Mouse (Mus musculus) kidney, embryonic 16.5 days (tissue): ENCODE measurements around the gene Ugt2a2. TPM values are rescaled to one million over a fixed set of nuclear protein-coding genes. Genes with fewer than 3 reads are reported as not detected.
"Not testable (repeated sequence)": the region's sequence is repeated elsewhere in the genome, so short reads cannot be mapped to it uniquely, and the experiment has no call there.

Experiments
- ATAC-seq: fragments of 200-750 bp; cut with Nextera tagmentation; 2 replicates; pipeline ENCODE4 v1.8.0; 2017; ENCODE audit warnings: moderate TSS enrichment; ENCODE audit not compliant: low FRiP score, low TSS enrichment
- H3K27ac ChIP-seq: fragments of 300-500 bp; sonication (generic); 2 replicates; pipeline ENCODE4 v1.5.1; 2014; ENCODE audit warnings: low read length
- H3K27me3 ChIP-seq: fragments of 300-500 bp; sonication (generic); 2 replicates; pipeline ENCODE4 v1.6.1; 2014; ENCODE audit warnings: low read length, control low read depth, mixed read lengths; ENCODE audit not compliant: insufficient read depth
- H3K36me3 ChIP-seq: fragments of 300-500 bp; sonication (generic); 2 replicates; pipeline ENCODE4 v1.6.1; 2014; ENCODE audit warnings: low read length, control low read depth, mixed read lengths; ENCODE audit not compliant: insufficient read depth
- H3K4me1 ChIP-seq: fragments of 300-500 bp; sonication (generic); 2 replicates; pipeline ENCODE4 v1.6.1; 2014; ENCODE audit warnings: low read length, control low read depth, mixed read lengths; ENCODE audit not compliant: insufficient read depth
- H3K4me2 ChIP-seq: fragments of 300-500 bp; sonication (generic); replicated peaks from 2 replicates; pipeline ENCODE4 v1.6.1; 2014; ENCODE audit warnings: low read depth, low read length
- H3K4me3 ChIP-seq: fragments of 300-500 bp; sonication (generic); 2 replicates; pipeline ENCODE4 v1.5.1; 2014; ENCODE audit warnings: mild to moderate bottlenecking, low read length
- H3K9ac ChIP-seq: fragments of 300-500 bp; sonication (generic); replicated peaks from 2 replicates; pipeline ENCODE4 v1.6.1; 2014; ENCODE audit warnings: low read length
- H3K9me3 ChIP-seq: fragments of 300-500 bp; sonication (generic); 2 replicates; pipeline ENCODE4 v1.6.1; 2016; ENCODE audit warnings: low read length, control low read depth
- WGBS: fragments of 180-500 bp; shearing (Covaris S2); extraction: QIAGEN DNeasy Blood & Tissue Kit; methylation state at CpG from one replicate; pipeline ENCODE4 v1.1.7; 2014; 5-methylcytosine and 5-hydroxymethylcytosine counted together
- polyA plus RNA-seq: library from polyadenylated mRNA; unstranded; fragments of >200 nt; fragmentation: Nextera tagmentation; extraction: Ambion mirVana; gene quantifications from 2 replicates; pipeline ENCODE4 v1.2.1, GENCODE M21; 2015

Ugt2a2 gene
- not detected in 2 replicates for polyA plus RNA-seq

GRCm38 (mm10) chr5:87482160-87482559 is at the start of gene Ugt2a2:
TSS of gene Ugt2a2 (minus strand) at chr5:87482260.
- Histone ChIP-seq H3K36me3 (no peaks in the 10 kb centered on the region), H3K9me3 (no peaks in the 10 kb centered on the region), H3K4me3 (no peak within 1 kb of the TSS), H3K27ac (no peak within 1 kb of the TSS), H3K27me3 (no peaks in the 10 kb centered on the region), H3K9ac (no peak within 1 kb of the TSS), H3K4me2 (no peak within 1 kb of the TSS), H3K4me1 (no peaks in the 10 kb centered on the region)
- 79% methylated on average over 5 of the region's 5 CpGs for WGBS
- no peak for ATAC-seq

- not testable (repeated sequence) for H3K4me2 ChIP-seq, H3K9me3 ChIP-seq, H3K9ac ChIP-seq, H3K27ac ChIP-seq, H3K4me1 ChIP-seq, H3K4me3 ChIP-seq, ATAC-seq, H3K36me3 ChIP-seq, H3K27me3 ChIP-seq
- WGBS = 98% methylated on average over 2 of the region's 2 CpGs
Measured at GRCm38 (mm10) chr5:87523561-87523960, 41.5 kb upstream of the Ugt2a2 start.

- H3K4me1 ChIP-seq = no peaks in the 10 kb centered on the region
- no peaks in the 10 kb centered on the region for H3K27me3 ChIP-seq
- H3K27ac ChIP-seq = no peak overlapping the region
- WGBS = 59% methylated on average over 4 of the region's 4 CpGs
- H3K4me2 ChIP-seq = no peak overlapping the region
- no peak overlapping the region for H3K4me3 ChIP-seq
- no peak overlapping the region for H3K9ac ChIP-seq
- H3K9me3 ChIP-seq = no peaks in the 10 kb centered on the region
- no peak for ATAC-seq
- no peaks in the 10 kb centered on the region for H3K36me3 ChIP-seq
Measured at GRCm38 (mm10) chr5:87505776-87506458, 23.9 kb upstream of the Ugt2a2 start.

- WGBS = 57% methylated on average over 1 of the region's 1 CpGs
- no peaks in the 10 kb centered on the region for H3K4me1 ChIP-seq
- no peak overlapping the region for H3K4me3 ChIP-seq
- no peak for ATAC-seq
- H3K9me3 ChIP-seq = no peaks in the 10 kb centered on the region
- no peaks in the 10 kb centered on the region for H3K27me3 ChIP-seq
- H3K36me3 ChIP-seq = no peaks in the 10 kb centered on the region
- no peak overlapping the region for H3K27ac ChIP-seq
- no peak overlapping the region for H3K9ac ChIP-seq
- H3K4me2 ChIP-seq = no peak overlapping the region
Measured at GRCm38 (mm10) chr5:87502687-87503086, 20.6 kb upstream of the Ugt2a2 start.

GRCm38 (mm10) chr5:87499341-87499740 is 17.3 kb upstream of the Ugt2a2 start:
- no peaks in the 10 kb centered on the region for H3K4me1 ChIP-seq
- no peak overlapping the region for H3K4me3 ChIP-seq
- H3K36me3 ChIP-seq = no peaks in the 10 kb centered on the region
- H3K27ac ChIP-seq = no peak overlapping the region
- H3K9ac ChIP-seq = no peak overlapping the region
- no peaks in the 10 kb centered on the region for H3K9me3 ChIP-seq
- ATAC-seq = no peak
- H3K4me2 ChIP-seq = no peak overlapping the region
- H3K27me3 ChIP-seq = no peaks in the 10 kb centered on the region

GRCm38 (mm10) chr5:87498936-87499335 is 16.9 kb upstream of the Ugt2a2 start:
- Histone ChIP-seq H3K36me3 (no peaks in the 10 kb centered on the region), H3K9me3 (no peaks in the 10 kb centered on the region), H3K27ac (no peak overlapping the region), H3K9ac (no peak overlapping the region), H3K27me3 (no peaks in the 10 kb centered on the region), H3K4me2 (no peak overlapping the region), H3K4me3 (no peak overlapping the region), H3K4me1 (no peaks in the 10 kb centered on the region)
- no peak for ATAC-seq

- no peak within 1 kb of the TSS for H3K27ac ChIP-seq
- H3K36me3 ChIP-seq = no peaks in the 10 kb centered on the region
- H3K4me1 ChIP-seq = no peaks in the 10 kb centered on the region
- H3K4me2 ChIP-seq = no peak within 1 kb of the TSS
- H3K9ac ChIP-seq = no peak within 1 kb of the TSS
- ATAC-seq = no peak
- 85% methylated on average over 1 of the region's 1 CpGs for WGBS
- H3K9me3 ChIP-seq = no peaks in the 10 kb centered on the region
- H3K4me3 ChIP-seq = no peak within 1 kb of the TSS
- H3K27me3 ChIP-seq = no peaks in the 10 kb centered on the region
Measured at GRCm38 (mm10) chr5:87490771-87491170, 8.7 kb upstream of the Ugt2a2 start, which contains the start of gene Ugt2a1. TSS of gene Ugt2a1 (minus strand) at chr5:87490871.

GRCm38 (mm10) chr5:87486706-87487105 is 4.6 kb upstream of the Ugt2a2 start, which contains the start of gene Gm43638:
TSS of gene Gm43638 (minus strand) at chr5:87486806.
- ATAC-seq, H3K4me2 ChIP-seq, H3K4me3 ChIP-seq, H3K27me3 ChIP-seq, H3K36me3 ChIP-seq, H3K4me1 ChIP-seq, H3K9me3 ChIP-seq, H3K9ac ChIP-seq, H3K27ac ChIP-seq: not testable (repeated sequence)
- 95% methylated on average over 1 of the region's 1 CpGs for WGBS

- 35% methylated on average over 1 of the region's 1 CpGs for WGBS
- no peaks in the 10 kb centered on the region for H3K9me3 ChIP-seq
- no peak overlapping the region for H3K9ac ChIP-seq
- ATAC-seq = no peak
- H3K27ac ChIP-seq = no peak overlapping the region
- no peaks in the 10 kb centered on the region for H3K36me3 ChIP-seq
- no peak overlapping the region for H3K4me2 ChIP-seq
- no peaks in the 10 kb centered on the region for H3K4me1 ChIP-seq
- H3K4me3 ChIP-seq = no peak overlapping the region
- H3K27me3 ChIP-seq = no peaks in the 10 kb centered on the region
Measured at GRCm38 (mm10) chr5:87458810-87459209, 23.2 kb downstream of the Ugt2a2 start.

GRCm38 (mm10) chr5:87457701-87458100 is 24.4 kb downstream of the Ugt2a2 start:
- Histone ChIP-seq H3K27ac (no peak overlapping the region), H3K27me3 (no peaks in the 10 kb centered on the region), H3K4me3 (no peak overlapping the region), H3K9ac (no peak overlapping the region), H3K36me3 (no peaks in the 10 kb centered on the region), H3K9me3 (no peaks in the 10 kb centered on the region), H3K4me1 (no peaks in the 10 kb centered on the region), H3K4me2 (no peak overlapping the region)
- ATAC-seq = no peak
